Mouse (Mus musculus) embryonic facial prominence, embryonic 12.5 days (tissue): ENCODE data around the gene Inpp4b. TPM values are rescaled to one million over a fixed set of nuclear protein-coding genes. Genes with fewer than 3 reads are reported as not detected.
"Not testable (repeated sequence)": the region's sequence is repeated elsewhere in the genome, so short reads cannot be mapped to it uniquely, and the experiment has no call there.

ENCODE experiments used
- ATAC-seq: fragments of 200-750 bp; cut with Nextera tagmentation; 2 replicates; pipeline ENCODE4 v1.8.0; 2017; ENCODE audit not compliant: insufficient number of reproducible peaks, insufficient read depth, low FRiP score, low TSS enrichment
- H3K27ac ChIP-seq: fragments of 300-500 bp; sonication (generic); 2 replicates; pipeline ENCODE4 v1.5.1; 2016; ENCODE audit warnings: mild to moderate bottlenecking
- H3K27me3 ChIP-seq: fragments of 300-500 bp; sonication (generic); 2 replicates; pipeline ENCODE4 v1.6.1; 2016; ENCODE audit warnings: mild to moderate bottlenecking, moderate library complexity
- H3K36me3 ChIP-seq: fragments of 300-500 bp; sonication (generic); 2 replicates; pipeline ENCODE4 v1.6.1; 2016; ENCODE audit warnings: mild to moderate bottlenecking
- H3K4me1 ChIP-seq: fragments of 300-500 bp; sonication (generic); 2 replicates; pipeline ENCODE4 v1.6.1; 2016
- H3K4me2 ChIP-seq: fragments of 300-500 bp; sonication (generic); replicated peaks from 2 replicates; pipeline ENCODE4 v1.6.1; 2016; ENCODE audit warnings: mild to moderate bottlenecking, moderate library complexity
- H3K4me3 ChIP-seq: fragments of 300-500 bp; sonication (generic); 2 replicates; pipeline ENCODE4 v1.5.1; 2016; ENCODE audit warnings: mild to moderate bottlenecking
- H3K9ac ChIP-seq: fragments of 300-500 bp; sonication (generic); 2 replicates; pipeline ENCODE4 v1.6.1; 2016; ENCODE audit warnings: mild to moderate bottlenecking, moderate library complexity
- H3K9me3 ChIP-seq: fragments of 300-500 bp; sonication (generic); 2 replicates; pipeline ENCODE4 v1.6.1; 2016; ENCODE audit warnings: mild to moderate bottlenecking, moderate library complexity
- WGBS: fragments of 180-500 bp; shearing (Covaris S2); methylation state at CpG from one replicate; pipeline ENCODE4 v1.1.7; 2016; 5-methylcytosine and 5-hydroxymethylcytosine counted together
- polyA plus RNA-seq: library from polyadenylated mRNA; unstranded; fragments of >200 nt; fragmentation: Nextera tagmentation; extraction: Ambion mirVana; gene quantifications from 2 replicates; pipeline ENCODE4 v1.2.1, GENCODE M21; 2016

The Inpp4b gene
- polyA plus RNA-seq, 1 experiment from 2014 or later: 19.7 TPM

GRCm38 (mm10) chr8:81893292-81893691, 550.9 kb downstream of the Inpp4b start:
- no peak for ATAC-seq
- no peak overlapping the region for H3K4me2 ChIP-seq
- H3K9me3 ChIP-seq: peaks cover 4% of the 10 kb centered on the region; the same call in 1 of the 2 replicates
- no peaks in the 10 kb centered on the region for H3K27me3 ChIP-seq
- no peaks in the 10 kb centered on the region for H3K36me3 ChIP-seq
- no peak overlapping the region for H3K4me3 ChIP-seq
- H3K27ac ChIP-seq: no peak overlapping the region
- H3K4me1 ChIP-seq: no peaks in the 10 kb centered on the region
- no peak overlapping the region for H3K9ac ChIP-seq
- WGBS: 84% methylated on average over 1 of the region's 1 CpGs

- no peaks in the 10 kb centered on the region for H3K27me3 ChIP-seq
- no peaks in the 10 kb centered on the region for H3K9me3 ChIP-seq
- no peaks in the 10 kb centered on the region for H3K4me1 ChIP-seq
- H3K4me2 ChIP-seq: no peak overlapping the region
- WGBS: 94% methylated on average over 5 of the region's 5 CpGs
- H3K9ac ChIP-seq: no peak overlapping the region
- no peak for ATAC-seq
- H3K4me3 ChIP-seq: no peak overlapping the region
- H3K36me3 ChIP-seq: no peaks in the 10 kb centered on the region
- no peak overlapping the region for H3K27ac ChIP-seq
Measured at GRCm38 (mm10) chr8:81946812-81947211, 604.5 kb downstream of the Inpp4b start.

GRCm38 (mm10) chr8:81953101-81953500, 610.7 kb downstream of the Inpp4b start:
- Histone ChIP-seq H3K27me3 (no peaks in the 10 kb centered on the region), H3K4me3 (no peak overlapping the region), H3K27ac (no peak overlapping the region), H3K4me1 (no peaks in the 10 kb centered on the region), H3K9ac (no peak overlapping the region), H3K36me3 (no peaks in the 10 kb centered on the region), H3K9me3 (no peaks in the 10 kb centered on the region), H3K4me2 (no peak overlapping the region)
- 86% methylated on average over 2 of the region's 2 CpGs for WGBS
- no peak for ATAC-seq

GRCm38 (mm10) chr8:81985128-81985665, 642.8 kb downstream of the Inpp4b start:
- Histone ChIP-seq H3K9ac (no peak overlapping the region), H3K4me3 (no peak overlapping the region), H3K9me3 (no peaks in the 10 kb centered on the region), H3K4me1 (0 out of 2 replicates have a peak, but pooled peaks cover 3% of the 10 kb centered on the region), H3K27ac (no peak overlapping the region), H3K27me3 (no peaks in the 10 kb centered on the region), H3K36me3 (no peaks in the 10 kb centered on the region), H3K4me2 (no peak overlapping the region)
- no peak for ATAC-seq
- WGBS: 25% methylated on average over 8 of the region's 8 CpGs

GRCm38 (mm10) chr8:81992966-81993365, 650.6 kb downstream of the Inpp4b start:
- 94% methylated on average over 3 of the region's 3 CpGs for WGBS
- no peak for ATAC-seq
- Histone ChIP-seq H3K4me3 (no peak overlapping the region), H3K9ac (no peak overlapping the region), H3K9me3 (no peaks in the 10 kb centered on the region), H3K27me3 (no peaks in the 10 kb centered on the region), H3K27ac (no peak overlapping the region), H3K4me1 (no peaks in the 10 kb centered on the region), H3K4me2 (no peak overlapping the region), H3K36me3 (no peaks in the 10 kb centered on the region)

- Histone ChIP-seq H3K36me3 (no peaks in the 10 kb centered on the region), H3K9me3 (no peaks in the 10 kb centered on the region), H3K4me3 (no peak overlapping the region), H3K4me1 (no peaks in the 10 kb centered on the region), H3K4me2 (no peak overlapping the region), H3K27me3 (no peaks in the 10 kb centered on the region), H3K27ac (no peak overlapping the region), H3K9ac (no peak overlapping the region)
- ATAC-seq: no peak
- 84% methylated on average over 3 of the region's 3 CpGs for WGBS
Measured at GRCm38 (mm10) chr8:81996239-81996638, 653.9 kb downstream of the Inpp4b start.

- H3K36me3 ChIP-seq: no peaks in the 10 kb centered on the region
- no peak overlapping the region for H3K27ac ChIP-seq
- no peak overlapping the region for H3K4me3 ChIP-seq
- ATAC-seq: no peak
- H3K4me1 ChIP-seq: no peaks in the 10 kb centered on the region
- WGBS: 71% methylated on average over 1 of the region's 1 CpGs
- no peak overlapping the region for H3K9ac ChIP-seq
- H3K27me3 ChIP-seq: no peaks in the 10 kb centered on the region
- H3K4me2 ChIP-seq: no peak overlapping the region
- no peaks in the 10 kb centered on the region for H3K9me3 ChIP-seq
Measured at GRCm38 (mm10) chr8:81996823-81997222, 654.5 kb downstream of the Inpp4b start.

- Histone ChIP-seq H3K4me3 (no peak overlapping the region), H3K36me3 (no peaks in the 10 kb centered on the region), H3K27me3 (no peaks in the 10 kb centered on the region), H3K4me1 (no peaks in the 10 kb centered on the region), H3K9ac (no peak overlapping the region), H3K9me3 (no peaks in the 10 kb centered on the region), H3K27ac (no peak overlapping the region), H3K4me2 (no peak overlapping the region)
- no peak for ATAC-seq
- 92% methylated on average over 4 of the region's 4 CpGs for WGBS
Measured at GRCm38 (mm10) chr8:82004158-82004557, 661.8 kb downstream of the Inpp4b start.

- Histone ChIP-seq H3K4me3 (no peak overlapping the region), H3K4me1 (no peaks in the 10 kb centered on the region), H3K4me2 (no peak overlapping the region), H3K9me3 (no peaks in the 10 kb centered on the region), H3K27ac (no peak overlapping the region), H3K27me3 (no peaks in the 10 kb centered on the region), H3K9ac (no peak overlapping the region), H3K36me3 (no peaks in the 10 kb centered on the region)
- 78% methylated on average over 2 of the region's 2 CpGs for WGBS
- ATAC-seq: no peak
Measured at GRCm38 (mm10) chr8:82005466-82005865, 663.1 kb downstream of the Inpp4b start.

- Histone ChIP-seq H3K36me3 (no peaks in the 10 kb centered on the region), H3K4me2 (no peak overlapping the region), H3K9me3 (no peaks in the 10 kb centered on the region), H3K27ac (no peak overlapping the region), H3K27me3 (no peaks in the 10 kb centered on the region), H3K4me1 (no peaks in the 10 kb centered on the region), H3K4me3 (no peak overlapping the region), H3K9ac (no peak overlapping the region)
- 69% methylated on average over 5 of the region's 5 CpGs for WGBS
- ATAC-seq: no peak
Measured at GRCm38 (mm10) chr8:82017792-82018191, 675.4 kb downstream of the Inpp4b start.

- Histone ChIP-seq H3K36me3 (no peaks in the 10 kb centered on the region), H3K9ac (no peak overlapping the region), H3K4me3 (no peak overlapping the region), H3K27me3 (no peaks in the 10 kb centered on the region), H3K4me2 (no peak overlapping the region), H3K27ac (no peak overlapping the region), H3K4me1 (0 out of 2 replicates have a peak, but pooled peaks cover 4% of the 10 kb centered on the region), H3K9me3 (no peaks in the 10 kb centered on the region)
- ATAC-seq: no peak
- 34% methylated on average over 3 of the region's 3 CpGs for WGBS
Measured at GRCm38 (mm10) chr8:82027401-82027800, 685.0 kb downstream of the Inpp4b start.

GRCm38 (mm10) chr8:82028896-82029295, 686.5 kb downstream of the Inpp4b start:
- H3K9me3 ChIP-seq: no peaks in the 10 kb centered on the region
- H3K4me3 ChIP-seq: no peak overlapping the region
- H3K4me2 ChIP-seq: no peak overlapping the region
- H3K27ac ChIP-seq: no peak overlapping the region
- no peak overlapping the region for H3K9ac ChIP-seq
- 0 out of 2 replicates have a peak, but pooled peaks cover 4% of the 10 kb centered on the region for H3K4me1 ChIP-seq
- no peaks in the 10 kb centered on the region for H3K36me3 ChIP-seq
- no peaks in the 10 kb centered on the region for H3K27me3 ChIP-seq
- WGBS: 37% methylated on average over 1 of the region's 1 CpGs
- no peak for ATAC-seq

GRCm38 (mm10) chr8:82032035-82032434, 689.7 kb downstream of the Inpp4b start:
- H3K9me3 ChIP-seq: not testable (repeated sequence)

More at GRCm38 (mm10) chr8:82032035-82032434, 689.7 kb downstream of the Inpp4b start:
- not testable (repeated sequence) for H3K27ac ChIP-seq, H3K4me3 ChIP-seq, H3K27me3 ChIP-seq, H3K4me1 ChIP-seq, H3K36me3 ChIP-seq, H3K4me2 ChIP-seq, H3K9ac ChIP-seq, ATAC-seq
